Mouse (Mus musculus): ENCODE measurements at regions not wholly inside any gene's neighbourhood (a gene's known extent, or its start where the extent isn't known, plus 50 kb on each side); places are given as distances from the start of the nearest gene placed in this dataset.

DNA sequence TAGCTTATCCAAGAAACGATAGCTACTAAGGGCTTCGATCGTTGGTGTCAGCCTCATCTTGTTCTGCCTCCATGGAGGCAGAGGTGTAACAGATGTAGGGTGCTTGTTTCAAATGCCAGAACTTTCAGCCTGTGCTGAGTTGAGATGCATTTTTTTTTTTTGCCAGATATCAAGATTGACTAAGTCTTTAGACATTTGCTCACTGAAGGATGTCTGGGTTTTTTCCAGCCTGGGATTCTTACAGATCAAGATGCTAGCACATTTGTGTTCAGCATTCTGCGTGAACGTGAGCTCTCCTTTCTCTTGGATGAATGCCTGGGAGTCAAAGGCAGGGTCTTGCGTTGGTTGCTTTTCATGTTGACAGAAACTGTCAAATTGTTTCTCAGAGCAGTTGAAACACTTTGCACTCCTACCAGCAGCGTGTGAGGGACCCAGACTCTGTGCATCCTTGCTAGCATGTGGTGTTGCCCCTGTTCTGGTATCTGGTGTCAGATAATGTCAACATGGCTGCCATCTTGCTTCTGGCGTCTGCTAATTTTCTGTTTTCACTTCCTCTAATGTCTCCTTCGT is 114.4 kb upstream of the Arl4c start:
- Histone ChIP-seq H3K36me3 (replicated peaks) (no peaks in the 10 kb centered on the region), H3K9me3 (no peaks in the 10 kb centered on the region), H3K4me3 (no peak overlapping the region), H3K27me3 (ENCODE audit: poor library complexity, severe bottlenecking) (no peaks in the 10 kb centered on the region), H3K27ac (no peak overlapping the region), H3K4me1 (peaks cover 22% of the 10 kb centered on the region)
- no peak for DNase-seq (ENCODE audit: extremely low spot score, low spot score)
- WGBS: 90% methylated on average over 9 of the region's 9 CpGs

DNA sequence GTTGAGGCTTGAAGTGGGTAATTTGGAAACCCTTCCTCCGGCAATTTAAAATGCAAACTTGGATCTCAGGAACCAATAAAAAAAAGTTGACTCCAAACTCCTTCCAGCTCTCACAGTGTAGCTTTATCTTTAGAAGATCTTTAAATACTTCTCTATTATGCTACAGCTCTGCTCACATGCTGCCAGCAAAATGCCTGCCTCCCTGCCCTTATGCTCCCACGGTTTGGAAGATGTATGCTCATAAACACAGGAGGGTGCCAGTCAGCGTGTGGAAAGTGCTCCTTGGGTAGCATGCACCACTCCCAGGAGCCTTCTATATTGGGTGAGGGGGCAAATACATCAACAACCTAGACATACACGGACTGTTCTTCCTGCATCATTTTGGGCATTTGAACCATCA is 123.2 kb upstream of the Arl4c start:
- DNase-seq (ENCODE audit: extremely low spot score, low spot score): no peak
- 91% methylated on average over 4 of the region's 4 CpGs for WGBS
- no peaks in the 10 kb centered on the region for H3K27me3 ChIP-seq (ENCODE audit: poor library complexity, severe bottlenecking)
- no peak overlapping the region for H3K4me3 ChIP-seq
- no peaks in the 10 kb centered on the region for H3K9me3 ChIP-seq
- no peaks in the 10 kb centered on the region for H3K4me1 ChIP-seq
- H3K36me3 ChIP-seq (replicated peaks): no peaks in the 10 kb centered on the region
- no peak overlapping the region for H3K27ac ChIP-seq

DNA sequence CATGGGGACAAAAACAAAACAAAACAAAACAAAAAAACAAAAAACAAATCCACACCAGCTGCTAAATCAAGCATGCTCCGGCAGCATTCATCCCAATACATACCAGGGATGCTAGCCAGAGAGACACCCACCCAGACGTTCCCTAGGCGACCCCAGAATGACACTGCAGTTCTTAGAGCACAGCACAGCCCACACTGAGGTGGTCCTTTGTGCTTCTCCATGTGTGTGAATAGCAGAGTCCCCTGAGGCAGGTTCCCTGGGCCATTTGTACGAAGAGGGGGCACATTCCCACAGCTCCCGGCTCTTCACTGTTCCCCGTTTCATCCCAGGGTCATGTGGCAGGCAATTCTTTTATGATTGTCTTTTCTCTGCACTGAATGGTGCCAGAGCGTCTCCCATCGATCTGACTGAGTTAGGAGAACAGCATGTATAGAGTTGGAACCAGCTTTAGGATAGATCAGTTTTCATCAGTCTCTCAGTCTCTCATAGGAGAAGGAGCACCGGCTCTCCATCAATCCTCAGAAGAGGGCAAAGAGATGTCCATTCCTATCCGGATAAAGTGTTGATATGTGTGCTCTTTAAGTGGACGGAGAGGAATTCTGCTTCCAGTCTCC is 136.7 kb upstream of the Arl4c start:
- DNase-seq (ENCODE audit: extremely low spot score, low spot score): peak; percentile 59
- H3K4me1 ChIP-seq: peaks cover 39% of the 10 kb centered on the region
- H3K9me3 ChIP-seq: peaks cover 2% of the 10 kb centered on the region; the same call in 1 of the 2 replicates
- H3K4me3 ChIP-seq: no peak overlapping the region
- no peaks in the 10 kb centered on the region for H3K36me3 ChIP-seq (replicated peaks)
- peak overlapping the region; percentile 90 for H3K27ac ChIP-seq
- H3K27me3 ChIP-seq (ENCODE audit: poor library complexity, severe bottlenecking): no peaks in the 10 kb centered on the region
- 25% methylated on average over 11 of the region's 11 CpGs for WGBS

DNA sequence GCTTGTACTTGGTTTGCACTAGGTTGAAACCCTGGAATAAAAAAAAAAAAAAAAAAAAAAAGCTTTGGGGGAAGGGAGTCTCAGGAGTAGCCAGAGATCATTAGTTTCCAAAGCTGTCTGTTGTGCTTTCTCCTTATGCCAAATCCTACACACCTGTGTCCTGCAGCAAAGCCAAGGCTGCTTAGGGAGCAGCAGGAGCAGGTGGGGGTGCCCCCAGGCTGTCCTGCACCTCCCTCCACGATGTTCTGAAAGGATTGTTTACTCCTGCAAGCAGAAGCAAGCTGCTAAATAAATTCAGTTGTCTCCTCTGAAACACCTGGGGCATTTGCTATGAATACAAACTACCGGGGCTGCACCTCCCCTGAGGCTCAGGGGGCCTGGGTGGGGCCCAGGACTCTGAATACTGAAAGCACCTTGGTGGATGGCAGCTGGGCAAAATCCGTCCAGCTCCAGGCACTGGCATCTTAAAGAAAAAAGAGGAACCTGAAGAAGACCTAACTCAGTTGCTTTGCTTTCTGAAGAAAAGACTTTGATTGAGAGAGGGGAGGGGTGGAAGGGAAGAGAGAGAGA is 137.5 kb upstream of the Arl4c start:
- WGBS: 5% methylated on average over 3 of the region's 3 CpGs
- Histone ChIP-seq H3K9me3 (peaks cover 4% of the 10 kb centered on the region; the same call in 1 of the 2 replicates), H3K27ac (peak overlapping the region; percentile 90), H3K4me3 (peak overlapping the region; percentile 22; the same call in 1 of the 2 replicates), H3K27me3 (ENCODE audit: poor library complexity, severe bottlenecking) (no peaks in the 10 kb centered on the region), H3K4me1 (peaks cover 39% of the 10 kb centered on the region), H3K36me3 (replicated peaks) (no peaks in the 10 kb centered on the region)
- peak; percentile 24 for DNase-seq (ENCODE audit: extremely low spot score, low spot score)

DNA sequence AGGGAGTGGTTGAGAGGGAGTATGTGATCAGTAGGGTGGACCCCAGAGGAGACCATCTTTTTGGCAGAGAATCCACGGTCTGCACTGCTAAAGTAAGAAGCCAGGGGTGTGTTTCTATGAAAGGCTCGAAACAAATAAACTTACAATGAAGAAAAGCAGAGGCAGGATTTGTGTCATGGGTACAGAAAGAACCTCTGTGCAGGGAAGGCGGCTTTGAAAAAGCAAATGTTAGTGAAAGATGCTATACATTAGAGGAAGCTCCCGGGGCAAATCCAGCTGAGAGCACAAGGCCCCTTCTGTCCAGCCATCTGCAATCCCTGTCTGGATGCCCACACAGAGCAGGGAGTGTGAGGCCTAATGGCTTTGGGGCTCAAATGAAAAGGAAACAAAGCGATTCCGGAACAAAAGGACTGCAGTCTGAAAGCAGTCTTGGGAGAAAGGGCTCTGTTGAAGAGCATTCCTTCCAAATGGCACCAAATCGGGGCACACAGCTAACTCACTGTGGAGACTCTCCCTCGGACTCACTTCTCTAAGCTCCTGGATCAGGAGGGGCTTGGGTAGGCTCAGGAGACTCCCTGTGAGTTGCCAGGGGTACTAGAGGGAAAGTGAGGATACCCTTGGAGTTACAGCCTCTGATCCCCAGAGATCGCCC is 138.1 kb upstream of the Arl4c start:
- Histone ChIP-seq H3K9me3 (peaks cover 4% of the 10 kb centered on the region; the same call in 1 of the 2 replicates), H3K4me1 (peaks cover 39% of the 10 kb centered on the region)
- 13% methylated on average over 9 of the region's 9 CpGs for WGBS

DNA sequence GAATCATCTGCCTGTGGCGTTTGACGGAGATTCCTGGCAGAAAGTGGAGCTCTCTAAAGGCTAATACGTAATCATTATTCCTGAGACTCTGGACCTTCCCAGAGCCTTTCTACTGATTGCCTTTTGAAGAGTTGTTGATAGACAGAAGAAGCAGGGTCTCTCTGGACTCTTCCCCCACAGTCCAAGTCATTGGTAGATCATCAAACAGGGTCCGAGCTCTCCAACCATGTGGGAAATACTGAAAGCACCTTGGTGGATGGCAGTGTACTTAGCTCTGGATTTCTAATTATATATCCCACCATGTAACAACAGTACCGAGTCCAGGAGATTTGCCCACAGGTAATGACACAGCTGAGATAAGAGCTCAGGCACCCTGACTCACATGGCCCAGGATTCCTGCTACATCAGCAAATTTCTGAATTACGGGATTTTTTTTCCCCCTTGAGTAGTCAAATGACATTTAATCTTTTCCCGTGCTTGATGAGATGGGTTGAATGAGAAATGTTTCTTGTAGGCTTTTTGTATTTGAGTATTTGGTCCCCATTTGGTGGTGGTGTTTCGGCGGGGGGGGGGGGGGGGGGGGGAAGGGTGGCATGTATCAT is 139.1 kb upstream of the Arl4c start:
- peak overlapping the region; percentile 90 for H3K27ac ChIP-seq
- no peak for DNase-seq (ENCODE audit: extremely low spot score, low spot score)
- no peak overlapping the region for H3K4me3 ChIP-seq
- H3K36me3 ChIP-seq (replicated peaks): no peaks in the 10 kb centered on the region
- peaks cover 4% of the 10 kb centered on the region; the same call in 1 of the 2 replicates for H3K9me3 ChIP-seq
- peaks cover 39% of the 10 kb centered on the region for H3K4me1 ChIP-seq
- no peaks in the 10 kb centered on the region for H3K27me3 ChIP-seq (ENCODE audit: poor library complexity, severe bottlenecking)
- 80% methylated on average over 9 of the region's 9 CpGs for WGBS

More for the DNA sequence above, 138.1 kb upstream of the Arl4c start:
- H3K27me3 ChIP-seq (ENCODE audit: poor library complexity, severe bottlenecking): no peaks in the 10 kb centered on the region
- DNase-seq (ENCODE audit: extremely low spot score, low spot score): peak; percentile 61
- H3K4me3 ChIP-seq: peak overlapping the region; percentile 22; the same call in 1 of the 2 replicates
- H3K36me3 ChIP-seq (replicated peaks): no peaks in the 10 kb centered on the region
- peak overlapping the region; percentile 90 for H3K27ac ChIP-seq

DNA sequence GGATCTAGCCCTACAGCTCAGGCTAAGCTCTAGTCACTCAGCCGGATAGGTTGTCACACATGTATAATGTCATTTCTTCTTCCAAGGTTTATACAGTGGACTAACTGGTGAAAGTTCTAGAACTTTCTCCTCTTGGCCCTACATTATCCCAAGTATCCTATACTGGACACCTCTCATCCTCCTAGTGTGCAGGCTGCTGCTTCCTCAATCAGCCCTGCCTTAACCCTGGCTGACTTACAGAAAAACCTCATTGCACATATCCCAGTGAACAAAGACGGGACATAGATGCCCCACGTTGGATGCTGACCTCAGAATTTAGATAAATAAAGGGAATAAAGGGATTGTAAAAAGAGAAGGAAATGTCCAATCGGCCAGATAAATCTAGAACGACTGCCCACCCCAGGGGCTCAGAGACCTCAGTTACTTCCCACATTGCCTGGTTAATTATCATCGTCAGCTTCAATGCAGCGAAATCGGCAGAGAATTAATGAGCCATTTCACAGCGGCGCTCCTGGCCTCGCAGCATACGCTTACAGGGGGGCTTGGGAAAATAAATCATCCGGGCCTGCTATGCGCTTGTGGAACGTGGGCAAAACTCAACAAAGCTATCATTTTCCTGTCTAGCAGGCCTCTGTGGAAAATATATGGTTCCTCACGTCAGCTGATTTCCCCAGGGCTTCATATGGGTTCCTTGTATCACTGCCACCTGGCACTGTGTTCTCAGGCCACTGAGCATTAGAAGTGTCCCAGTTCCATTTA is 145.5 kb upstream of the Arl4c start:
- Histone ChIP-seq H3K4me3 (no peak overlapping the region), H3K27ac (peak overlapping the region; percentile 51), H3K36me3 (replicated peaks) (no peaks in the 10 kb centered on the region), H3K4me1 (peaks cover 18% of the 10 kb centered on the region), H3K9me3 (peaks cover 4% of the 10 kb centered on the region; the same call in 1 of the 2 replicates), H3K27me3 (ENCODE audit: poor library complexity, severe bottlenecking) (no peaks in the 10 kb centered on the region)
- DNase-seq (ENCODE audit: extremely low spot score, low spot score): peak; percentile 27
- WGBS: 63% methylated on average over 16 of the region's 16 CpGs

DNA sequence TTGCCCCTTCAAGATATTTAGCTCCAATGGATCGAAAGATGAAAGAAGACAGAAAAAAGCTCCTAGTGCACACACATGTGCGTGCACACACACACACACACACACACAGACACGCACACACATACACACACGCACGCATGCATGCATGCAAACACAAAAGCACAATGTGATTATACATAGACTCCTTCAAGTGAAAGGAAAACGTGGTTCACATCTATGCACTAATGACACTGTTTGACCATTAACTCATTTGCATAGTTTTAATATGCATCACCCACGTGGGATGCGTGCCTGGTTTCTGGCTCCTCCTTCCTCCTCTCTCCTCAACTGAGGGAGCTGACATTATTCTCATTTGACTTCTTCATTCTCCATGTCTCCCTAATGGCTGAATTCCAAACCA is 146.2 kb upstream of the Arl4c start:
- 84% methylated on average over 8 of the region's 8 CpGs for WGBS

DNA sequence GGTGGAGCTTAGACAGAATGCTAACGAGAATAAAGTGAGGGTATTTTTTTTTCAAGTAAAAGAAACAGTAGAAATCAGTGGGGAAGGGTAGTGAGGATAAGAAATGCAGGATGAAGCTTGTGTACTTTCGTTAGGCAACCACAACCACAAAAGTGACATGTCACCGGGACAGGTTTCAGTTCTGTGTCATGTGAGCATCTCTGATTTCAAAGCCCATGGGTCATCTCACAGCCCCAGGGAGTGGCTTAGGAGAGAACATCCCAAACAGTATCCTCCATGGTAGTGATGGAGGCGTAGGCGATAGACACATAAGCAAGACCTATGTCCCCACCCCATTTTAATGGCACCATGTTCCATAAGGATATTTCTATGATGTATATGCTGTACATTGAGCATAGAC is 147.4 kb upstream of the Arl4c start:
- Histone ChIP-seq H3K36me3 (replicated peaks) (no peaks in the 10 kb centered on the region), H3K9me3 (no peaks in the 10 kb centered on the region), H3K27ac (no peak overlapping the region), H3K4me3 (no peak overlapping the region), H3K4me1 (peaks cover 18% of the 10 kb centered on the region), H3K27me3 (ENCODE audit: poor library complexity, severe bottlenecking) (no peaks in the 10 kb centered on the region)
- 89% methylated on average over 5 of the region's 5 CpGs for WGBS
- DNase-seq (ENCODE audit: extremely low spot score, low spot score): no peak

More for the DNA sequence above, 146.2 kb upstream of the Arl4c start:
- Histone ChIP-seq H3K36me3 (replicated peaks) (no peaks in the 10 kb centered on the region), H3K27ac (no peak overlapping the region), H3K27me3 (ENCODE audit: poor library complexity, severe bottlenecking) (no peaks in the 10 kb centered on the region), H3K9me3 (peaks cover 4% of the 10 kb centered on the region; the same call in 1 of the 2 replicates), H3K4me3 (no peak overlapping the region), H3K4me1 (peaks cover 18% of the 10 kb centered on the region)
- no peak for DNase-seq (ENCODE audit: extremely low spot score, low spot score)

DNA sequence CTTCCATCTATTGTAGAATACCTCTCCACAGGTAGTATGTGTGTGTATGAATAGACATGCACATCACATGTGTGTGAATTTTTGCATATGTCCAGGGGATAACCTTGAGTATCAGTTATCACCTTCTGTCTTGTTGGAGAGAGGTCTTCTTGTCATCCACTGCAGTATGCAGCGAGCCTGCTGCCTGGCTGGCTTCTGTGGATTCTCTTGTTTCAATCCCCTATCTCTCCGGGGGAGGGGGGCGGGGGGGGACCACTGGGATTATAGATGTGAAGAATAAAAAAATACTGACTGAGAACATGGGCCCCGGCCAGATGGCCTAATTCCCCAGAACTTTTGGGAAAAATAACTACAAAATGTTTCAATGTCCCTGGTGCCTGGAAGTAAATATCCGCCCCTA is 149.9 kb upstream of the Arl4c start:
- H3K4me3 ChIP-seq: no peak overlapping the region
- no peak for DNase-seq (ENCODE audit: extremely low spot score, low spot score)
- 90% methylated on average over 5 of the region's 5 CpGs for WGBS
- H3K36me3 ChIP-seq (replicated peaks): no peaks in the 10 kb centered on the region
- H3K9me3 ChIP-seq: no peaks in the 10 kb centered on the region
- no peak overlapping the region for H3K27ac ChIP-seq
- H3K4me1 ChIP-seq: peaks cover 16% of the 10 kb centered on the region
- no peaks in the 10 kb centered on the region for H3K27me3 ChIP-seq (ENCODE audit: poor library complexity, severe bottlenecking)

DNA sequence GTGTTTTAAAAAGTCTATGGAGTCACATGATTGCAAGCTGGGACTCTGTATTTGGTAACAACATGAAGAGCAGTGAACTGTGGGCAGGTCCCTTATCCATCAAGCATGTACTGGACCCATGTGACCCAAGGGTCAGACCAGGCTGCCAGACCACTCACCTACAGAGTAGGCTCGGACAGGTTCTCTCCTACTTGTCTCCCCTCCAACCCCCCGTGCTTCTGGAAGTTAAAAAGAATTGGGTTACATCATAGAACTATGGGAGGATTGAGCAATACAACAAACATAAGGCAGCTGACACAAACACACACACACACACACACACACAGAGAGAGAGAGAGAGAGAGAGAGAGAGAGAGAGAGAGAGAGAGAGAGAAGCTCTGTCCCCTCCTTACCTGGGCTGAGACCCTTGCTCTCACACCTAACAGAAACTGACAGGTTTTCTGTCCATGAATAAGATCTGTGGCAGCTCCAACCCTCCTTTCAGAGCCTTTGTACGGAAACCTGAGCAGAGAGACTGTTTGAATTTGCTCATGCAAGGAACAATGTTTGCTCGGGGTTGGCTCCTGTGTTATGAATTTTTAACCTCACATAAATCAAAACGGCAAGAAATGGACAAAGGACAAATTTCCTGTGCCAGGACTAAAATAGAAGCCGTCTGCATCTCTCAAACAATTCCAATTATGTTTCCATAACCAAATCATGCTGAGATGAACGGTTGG is 159.0 kb upstream of the Arl4c start:
- Histone ChIP-seq H3K27ac (no peak overlapping the region), H3K4me3 (no peak overlapping the region), H3K4me1 (peaks cover 8% of the 10 kb centered on the region; the same call in 1 of the 2 replicates), H3K27me3 (ENCODE audit: poor library complexity, severe bottlenecking) (no peaks in the 10 kb centered on the region), H3K36me3 (replicated peaks) (no peaks in the 10 kb centered on the region), H3K9me3 (no peaks in the 10 kb centered on the region)
- 83% methylated on average over 7 of the region's 7 CpGs for WGBS
- no peak for DNase-seq (ENCODE audit: extremely low spot score, low spot score)

DNA sequence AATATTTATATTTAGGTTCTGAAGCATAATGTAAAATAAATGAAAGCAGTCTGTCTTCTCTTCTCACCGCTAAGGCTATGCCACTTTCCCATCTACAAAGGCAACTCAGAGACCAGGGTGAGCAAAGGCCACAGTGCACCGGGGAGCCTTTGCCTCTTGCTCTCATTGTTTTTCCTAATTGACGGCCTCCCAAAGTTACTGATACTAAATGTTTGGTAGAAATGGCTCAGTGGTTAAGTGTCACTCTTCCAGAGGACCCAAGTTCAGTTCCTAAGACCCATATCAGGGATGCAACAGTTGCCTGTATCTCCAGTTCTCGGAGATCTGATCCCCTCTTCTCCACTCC is 159.5 kb upstream of the Arl4c start:
- H3K36me3 ChIP-seq (replicated peaks): no peaks in the 10 kb centered on the region
- H3K27ac ChIP-seq: no peak overlapping the region
- H3K4me3 ChIP-seq: no peak overlapping the region
- DNase-seq (ENCODE audit: extremely low spot score, low spot score): no peak
- H3K9me3 ChIP-seq: no peaks in the 10 kb centered on the region
- H3K4me1 ChIP-seq: peaks cover 8% of the 10 kb centered on the region; the same call in 1 of the 2 replicates
- no peaks in the 10 kb centered on the region for H3K27me3 ChIP-seq (ENCODE audit: poor library complexity, severe bottlenecking)
- WGBS: 85% methylated on average over 4 of the region's 4 CpGs

Data from forebrain, embryonic 10.5 days (tissue).